Mouse (Mus musculus): ENCODE measurements at regions not wholly inside any gene's neighbourhood (a gene's known extent, or its start where the extent isn't known, plus 50 kb on each side); places are given as distances from the start of the nearest gene placed in this dataset.
"Not testable (repeated sequence)": the region's sequence is repeated elsewhere in the genome, so short reads cannot be mapped to it uniquely, and the experiment has no call there.

DNA sequence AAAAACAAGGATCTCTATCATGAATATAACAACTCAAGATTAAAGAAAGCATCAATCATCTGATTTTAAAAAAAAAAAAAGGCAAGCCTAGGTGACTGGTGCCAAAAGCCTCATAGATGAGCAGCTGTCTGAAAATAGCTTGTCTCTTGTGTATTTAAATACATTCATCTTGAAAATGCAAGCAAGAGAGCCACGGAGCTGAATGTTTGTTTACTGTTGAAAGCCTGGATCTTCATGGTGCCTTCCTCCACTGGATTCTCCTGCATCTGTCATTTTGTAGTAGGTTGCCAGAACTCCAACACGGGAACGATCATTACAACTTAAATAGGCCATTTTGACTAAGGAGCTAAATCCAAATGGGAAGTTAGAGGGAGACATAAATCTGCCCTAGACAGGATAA lies 106.6 kb upstream of the Gm9972 start:
- H3K27me3 ChIP-seq (ENCODE audit: control insufficient read depth, insufficient read depth, low read length) = no peaks in the 10 kb centered on the region
- no peaks in the 10 kb centered on the region for H3K9me3 ChIP-seq (ENCODE audit: control insufficient read depth, low read length)
- H3K9ac ChIP-seq (ENCODE audit: low read length) = no peak overlapping the region
- DNase-seq (ENCODE audit: low spot score) (no peak), ATAC-seq (replicated peaks; ENCODE audit: low FRiP score) (no peak)
- H3K36me3 ChIP-seq (ENCODE audit: control insufficient read depth, insufficient read depth, low read length) = no peaks in the 10 kb centered on the region
- H3K4me3 ChIP-seq (ENCODE audit: low read depth, low read length) = no peak overlapping the region
- no peak overlapping the region for H3K27ac ChIP-seq (ENCODE audit: low read depth, low read length)
- no peaks in the 10 kb centered on the region for H3K4me1 ChIP-seq (replicated peaks; ENCODE audit: control insufficient read depth, insufficient read depth, low read length)
- 83% methylated on average over 3 of the region's 3 CpGs for WGBS
- H3K4me2 ChIP-seq (ENCODE audit: low read depth, low read length, severe bottlenecking) = no peak overlapping the region

DNA sequence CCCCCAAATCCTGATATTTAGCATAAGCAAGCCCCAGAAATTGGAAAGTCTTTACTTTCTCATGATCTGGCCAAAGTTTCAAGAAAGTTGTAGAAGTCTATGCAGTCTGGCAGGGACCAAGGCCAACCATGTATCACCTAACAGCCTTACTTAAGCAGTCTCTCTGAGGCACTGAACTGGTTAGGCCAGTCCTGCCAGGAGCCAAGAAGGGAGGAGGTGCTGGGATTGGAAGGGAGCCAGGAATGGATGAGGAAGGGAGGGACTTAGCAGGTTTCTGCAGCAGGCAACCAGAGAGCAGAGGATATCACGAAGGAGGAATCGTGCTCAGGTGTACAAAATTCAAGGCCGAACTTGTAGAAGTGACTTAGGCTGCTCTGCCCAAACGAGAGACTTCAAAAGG lies 96.3 kb upstream of the Gm9972 start:
- not testable (repeated sequence) for H3K4me1 ChIP-seq (replicated peaks; ENCODE audit: control insufficient read depth, insufficient read depth, low read length); H3K9me3 ChIP-seq (ENCODE audit: control insufficient read depth, low read length); H3K36me3 ChIP-seq (ENCODE audit: control insufficient read depth, insufficient read depth, low read length); H3K4me2 ChIP-seq (ENCODE audit: low read depth, low read length, severe bottlenecking); H3K27ac ChIP-seq (ENCODE audit: low read depth, low read length); ATAC-seq (replicated peaks; ENCODE audit: low FRiP score); DNase-seq (ENCODE audit: low spot score); H3K4me3 ChIP-seq (ENCODE audit: low read depth, low read length); H3K27me3 ChIP-seq (ENCODE audit: control insufficient read depth, insufficient read depth, low read length); H3K9ac ChIP-seq (ENCODE audit: low read length)
- 90% methylated on average over 4 of the region's 4 CpGs for WGBS

DNA sequence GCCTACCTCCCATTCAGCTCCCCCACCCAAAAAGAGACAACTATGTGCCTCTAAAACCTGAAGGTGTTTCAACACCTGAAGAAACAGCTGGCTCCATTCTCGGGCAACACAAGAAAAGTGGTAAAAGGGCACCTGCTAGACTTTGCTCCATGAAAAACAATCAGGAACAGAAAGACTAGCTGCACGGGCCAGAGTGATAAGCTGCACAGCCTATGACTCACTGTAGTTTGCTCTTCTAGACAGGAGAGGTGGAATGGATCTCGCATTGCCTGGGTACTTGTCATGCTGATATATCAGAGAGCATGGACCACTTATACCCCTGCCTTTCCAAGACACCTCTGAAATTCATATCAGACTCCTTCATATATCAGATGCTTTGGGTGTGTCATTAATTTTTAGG lies 94.0 kb upstream of the Gm9972 start:
- H3K27ac ChIP-seq (ENCODE audit: low read depth, low read length) = no peak overlapping the region
- no peak overlapping the region for H3K4me3 ChIP-seq (ENCODE audit: low read depth, low read length)
- H3K9ac ChIP-seq (ENCODE audit: low read length) = no peak overlapping the region
- ATAC-seq (replicated peaks; ENCODE audit: low FRiP score) (no peak), DNase-seq (ENCODE audit: low spot score) (no peak)
- no peaks in the 10 kb centered on the region for H3K4me1 ChIP-seq (replicated peaks; ENCODE audit: control insufficient read depth, insufficient read depth, low read length)
- no peaks in the 10 kb centered on the region for H3K9me3 ChIP-seq (ENCODE audit: control insufficient read depth, low read length)
- no peaks in the 10 kb centered on the region for H3K27me3 ChIP-seq (ENCODE audit: control insufficient read depth, insufficient read depth, low read length)
- 85% methylated on average over 3 of the region's 3 CpGs for WGBS
- no peaks in the 10 kb centered on the region for H3K36me3 ChIP-seq (ENCODE audit: control insufficient read depth, insufficient read depth, low read length)
- no peak overlapping the region for H3K4me2 ChIP-seq (ENCODE audit: low read depth, low read length, severe bottlenecking)

DNA sequence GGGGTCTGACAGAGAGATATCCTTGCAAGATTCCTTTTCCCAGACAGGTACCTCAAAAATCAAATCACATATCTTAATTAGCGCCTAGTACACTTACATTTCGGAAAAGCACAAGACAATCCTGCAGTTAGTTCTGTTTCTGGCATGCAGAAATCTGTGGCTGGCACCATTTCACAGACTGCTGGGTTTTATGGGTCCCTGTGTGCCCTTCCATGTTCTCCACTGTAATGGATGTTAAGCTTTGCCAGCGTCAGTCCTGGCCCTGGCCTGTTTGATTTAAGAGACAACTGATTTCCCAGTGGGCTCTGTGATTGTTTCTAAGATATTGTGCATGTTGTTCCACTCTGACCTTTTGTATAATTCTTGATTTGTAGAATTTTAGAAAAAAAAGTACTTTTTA lies 93.3 kb upstream of the Gm9972 start:
- ATAC-seq (replicated peaks; ENCODE audit: low FRiP score) (no peak), DNase-seq (ENCODE audit: low spot score) (no peak)
- Histone ChIP-seq H3K4me2 (ENCODE audit: low read depth, low read length, severe bottlenecking) (no peak overlapping the region), H3K27ac (ENCODE audit: low read depth, low read length) (no peak overlapping the region), H3K4me3 (ENCODE audit: low read depth, low read length) (no peak overlapping the region), H3K36me3 (ENCODE audit: control insufficient read depth, insufficient read depth, low read length) (no peaks in the 10 kb centered on the region), H3K9ac (ENCODE audit: low read length) (no peak overlapping the region), H3K9me3 (ENCODE audit: control insufficient read depth, low read length) (no peaks in the 10 kb centered on the region), H3K27me3 (ENCODE audit: control insufficient read depth, insufficient read depth, low read length) (no peaks in the 10 kb centered on the region), H3K4me1 (replicated peaks; ENCODE audit: control insufficient read depth, insufficient read depth, low read length) (no peaks in the 10 kb centered on the region)
- WGBS = 86% methylated on average over 3 of the region's 3 CpGs

DNA sequence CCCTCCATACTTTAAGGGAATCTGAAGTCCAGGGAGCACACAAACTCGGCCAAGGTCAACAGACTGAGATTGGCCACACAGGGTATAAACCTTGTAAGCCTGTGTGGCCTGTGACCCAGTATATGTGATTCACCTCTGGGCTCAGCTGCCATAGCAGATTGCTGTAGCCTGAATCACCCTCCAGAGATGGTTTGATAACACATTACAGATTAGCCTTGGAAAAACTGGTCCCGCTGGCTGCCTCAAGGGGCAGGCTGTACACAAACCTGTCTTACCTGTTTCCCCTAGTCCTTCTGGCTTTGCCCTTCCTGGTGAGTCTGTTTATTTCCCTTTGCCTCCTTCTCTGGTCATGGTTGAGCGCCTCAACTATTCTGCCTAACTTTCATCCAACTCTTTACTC lies 91.0 kb upstream of the Gm9972 start:
- H3K4me1 ChIP-seq (replicated peaks; ENCODE audit: control insufficient read depth, insufficient read depth, low read length) = no peaks in the 10 kb centered on the region
- no peaks in the 10 kb centered on the region for H3K36me3 ChIP-seq (ENCODE audit: control insufficient read depth, insufficient read depth, low read length)
- no peak overlapping the region for H3K4me3 ChIP-seq (ENCODE audit: low read depth, low read length)
- WGBS = 82% methylated on average over 3 of the region's 3 CpGs
- H3K27me3 ChIP-seq (ENCODE audit: control insufficient read depth, insufficient read depth, low read length) = no peaks in the 10 kb centered on the region
- ATAC-seq (replicated peaks; ENCODE audit: low FRiP score) = no peak
- H3K4me2 ChIP-seq (ENCODE audit: low read depth, low read length, severe bottlenecking) = no peak overlapping the region
- no peak overlapping the region for H3K27ac ChIP-seq (ENCODE audit: low read depth, low read length)
- H3K9me3 ChIP-seq (ENCODE audit: control insufficient read depth, low read length) = no peaks in the 10 kb centered on the region
- DNase-seq (ENCODE audit: low spot score) = no peak
- no peak overlapping the region for H3K9ac ChIP-seq (ENCODE audit: low read length)

DNA sequence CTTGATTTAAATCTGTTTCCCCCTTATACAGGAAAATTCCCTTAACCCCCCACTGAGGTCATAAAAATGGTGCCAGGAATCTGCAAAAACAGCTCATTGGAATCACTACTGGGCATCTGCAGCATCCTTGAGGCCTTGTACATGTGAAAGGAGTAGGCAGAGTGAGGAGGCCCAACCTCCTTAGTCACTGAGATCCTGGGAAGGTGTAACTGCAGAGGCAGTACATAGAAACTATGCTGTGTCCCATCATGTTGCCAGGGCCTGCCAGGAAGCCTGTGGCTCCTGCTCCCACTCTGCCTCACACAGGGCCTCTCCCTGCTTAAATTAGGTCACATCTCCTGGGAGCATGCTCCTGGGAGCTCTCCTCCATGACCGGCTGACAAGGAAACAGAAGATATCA lies 85.7 kb upstream of the Gm9972 start:
- H3K27me3 ChIP-seq (ENCODE audit: control insufficient read depth, insufficient read depth, low read length) = no peaks in the 10 kb centered on the region
- no peak for ATAC-seq (replicated peaks; ENCODE audit: low FRiP score)
- H3K4me3 ChIP-seq (ENCODE audit: low read depth, low read length) = no peak overlapping the region
- no peaks in the 10 kb centered on the region for H3K9me3 ChIP-seq (ENCODE audit: control insufficient read depth, low read length)
- no peaks in the 10 kb centered on the region for H3K36me3 ChIP-seq (ENCODE audit: control insufficient read depth, insufficient read depth, low read length)
- no peaks in the 10 kb centered on the region for H3K4me1 ChIP-seq (replicated peaks; ENCODE audit: control insufficient read depth, insufficient read depth, low read length)
- DNase-seq (ENCODE audit: low spot score) = no peak
- H3K4me2 ChIP-seq (ENCODE audit: low read depth, low read length, severe bottlenecking) = no peak overlapping the region
- no peak overlapping the region for H3K27ac ChIP-seq (ENCODE audit: low read depth, low read length)
- H3K9ac ChIP-seq (ENCODE audit: low read length) = no peak overlapping the region
- 100% methylated on average over 1 of the region's 1 CpGs for WGBS

DNA sequence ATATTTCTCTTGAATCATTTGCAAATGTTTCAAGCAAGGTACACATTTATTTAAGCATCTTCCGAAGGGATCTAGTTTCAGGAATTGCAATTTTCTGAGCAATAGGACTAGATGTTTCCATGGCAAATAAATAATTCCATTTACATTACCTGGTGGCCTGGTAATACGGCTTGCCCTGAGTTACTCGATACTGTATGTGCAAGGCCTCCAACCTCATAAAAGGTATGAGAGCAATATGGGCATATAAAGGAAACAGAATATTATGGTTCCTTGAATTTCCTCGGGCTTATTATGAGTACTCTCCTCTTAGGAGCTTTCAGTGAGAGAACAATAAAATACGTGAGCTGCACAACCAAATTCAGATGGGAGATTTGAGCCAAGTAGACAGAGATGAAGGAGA lies 81.4 kb upstream of the Gm9972 start:
- DNase-seq (ENCODE audit: low spot score) (no peak), ATAC-seq (replicated peaks; ENCODE audit: low FRiP score) (no peak)
- Histone ChIP-seq H3K36me3 (ENCODE audit: control insufficient read depth, insufficient read depth, low read length) (no peaks in the 10 kb centered on the region), H3K4me2 (ENCODE audit: low read depth, low read length, severe bottlenecking) (no peak overlapping the region), H3K9ac (ENCODE audit: low read length) (no peak overlapping the region), H3K27me3 (ENCODE audit: control insufficient read depth, insufficient read depth, low read length) (no peaks in the 10 kb centered on the region), H3K9me3 (ENCODE audit: control insufficient read depth, low read length) (no peaks in the 10 kb centered on the region), H3K4me3 (ENCODE audit: low read depth, low read length) (no peak overlapping the region), H3K27ac (ENCODE audit: low read depth, low read length) (no peak overlapping the region), H3K4me1 (replicated peaks; ENCODE audit: control insufficient read depth, insufficient read depth, low read length) (no peaks in the 10 kb centered on the region)
- WGBS = 84% methylated on average over 5 of the region's 5 CpGs

DNA sequence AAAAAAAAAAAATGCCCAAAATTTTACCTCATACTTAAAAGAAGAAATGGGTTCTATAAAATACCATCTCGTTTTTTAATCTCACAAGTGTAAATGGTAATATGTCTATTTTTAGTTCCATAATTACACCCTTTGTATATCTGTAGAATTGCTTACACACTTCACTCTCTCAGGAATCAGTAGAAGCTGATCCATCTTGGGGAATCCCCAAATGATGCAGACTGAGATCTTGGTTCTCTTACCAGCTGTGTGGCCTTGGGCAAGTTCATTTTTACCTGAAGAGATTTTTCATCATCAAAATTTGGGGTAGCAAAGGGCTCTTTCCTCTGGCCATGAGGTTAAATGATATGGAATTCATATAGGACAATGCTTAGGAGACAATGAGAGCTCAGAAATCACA lies 69.8 kb upstream of the Gm9972 start:
- 71% methylated on average over 1 of the region's 1 CpGs for WGBS
- Histone ChIP-seq H3K27ac (ENCODE audit: low read depth, low read length) (no peak overlapping the region), H3K4me1 (replicated peaks; ENCODE audit: control insufficient read depth, insufficient read depth, low read length) (no peaks in the 10 kb centered on the region), H3K27me3 (ENCODE audit: control insufficient read depth, insufficient read depth, low read length) (no peaks in the 10 kb centered on the region), H3K36me3 (ENCODE audit: control insufficient read depth, insufficient read depth, low read length) (no peaks in the 10 kb centered on the region), H3K4me3 (ENCODE audit: low read depth, low read length) (no peak overlapping the region), H3K4me2 (ENCODE audit: low read depth, low read length, severe bottlenecking) (no peak overlapping the region), H3K9me3 (ENCODE audit: control insufficient read depth, low read length) (no peaks in the 10 kb centered on the region), H3K9ac (ENCODE audit: low read length) (no peak overlapping the region)
- ATAC-seq (replicated peaks; ENCODE audit: low FRiP score) (no peak), DNase-seq (ENCODE audit: low spot score) (no peak)

DNA sequence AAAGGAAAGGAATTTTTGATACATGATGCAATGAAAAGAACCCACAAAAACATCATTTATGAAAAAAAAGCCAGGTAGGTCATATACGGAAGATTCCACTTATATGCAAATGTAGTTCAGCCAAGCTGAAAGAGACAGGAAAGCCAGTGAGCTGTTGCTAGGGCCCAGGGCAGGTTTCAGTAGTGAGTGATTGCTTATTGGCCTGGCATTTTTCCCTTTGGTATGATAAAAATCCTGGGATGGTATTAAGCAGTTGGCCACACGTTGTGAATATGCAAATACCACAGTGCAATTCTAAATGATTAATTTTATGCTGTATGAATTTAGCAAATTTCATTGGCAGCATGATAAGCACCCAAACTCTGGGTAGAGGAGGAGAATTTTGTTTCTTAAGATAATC lies 57.3 kb upstream of the Gm9972 start:
- no peak overlapping the region for H3K27ac ChIP-seq (ENCODE audit: low read depth, low read length)
- H3K9ac ChIP-seq (ENCODE audit: low read length) = no peak overlapping the region
- DNase-seq (ENCODE audit: low spot score) (no peak), ATAC-seq (replicated peaks; ENCODE audit: low FRiP score) (no peak)
- WGBS = 57% methylated on average over 2 of the region's 2 CpGs
- H3K36me3 ChIP-seq (ENCODE audit: control insufficient read depth, insufficient read depth, low read length) = no peaks in the 10 kb centered on the region
- no peak overlapping the region for H3K4me3 ChIP-seq (ENCODE audit: low read depth, low read length)
- no peak overlapping the region for H3K4me2 ChIP-seq (ENCODE audit: low read depth, low read length, severe bottlenecking)
- no peaks in the 10 kb centered on the region for H3K27me3 ChIP-seq (ENCODE audit: control insufficient read depth, insufficient read depth, low read length)
- no peaks in the 10 kb centered on the region for H3K9me3 ChIP-seq (ENCODE audit: control insufficient read depth, low read length)
- no peaks in the 10 kb centered on the region for H3K4me1 ChIP-seq (replicated peaks; ENCODE audit: control insufficient read depth, insufficient read depth, low read length)
